Mouse (Mus musculus): Measurements from ENCODE around the gene Dact3. TPM values are rescaled to one million over a fixed set of nuclear protein-coding genes. Genes with fewer than 3 reads are reported as not detected.
A peak's percentile ranks its signal among the peaks of the same experiment; 100 is the strongest.

The Dact3 gene
- polyA plus RNA-seq, 1 experiment, result 19.2 TPM

DNA sequence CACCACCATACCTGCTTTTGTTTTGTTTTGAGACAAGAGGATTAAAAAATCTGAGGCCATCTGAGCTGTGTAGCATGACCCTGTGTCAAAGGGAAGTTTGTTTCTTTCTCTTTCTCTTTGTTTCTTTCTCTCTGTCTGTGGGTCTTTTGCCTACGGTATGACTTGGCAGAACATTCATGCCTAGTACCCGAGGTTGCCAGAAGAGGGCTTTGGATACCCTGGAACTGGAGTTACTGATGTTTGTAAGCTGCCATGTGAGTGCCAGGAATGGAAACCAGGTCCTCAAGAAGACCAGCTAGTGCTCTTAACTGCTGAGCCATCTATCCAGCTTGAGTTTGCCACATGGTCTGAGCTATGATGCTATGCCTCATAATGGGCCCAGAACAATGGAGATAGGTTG lies 53.2 kb downstream of the Dact3 start:
- Histone ChIP-seq H3K9me3 (replicated peaks; ENCODE audit: control insufficient read depth, insufficient read depth, low read length, poor library complexity, severe bottlenecking) (no peaks in the 10 kb centered on the region), H3K4me1 (ENCODE audit: control insufficient read depth, insufficient read depth, low read length) (no peaks in the 10 kb centered on the region), H3K27ac (ENCODE audit: insufficient read depth, low read length) (no peak overlapping the region), H3K9ac (ENCODE audit: low read depth, poor library complexity, severe bottlenecking) (no peak overlapping the region), H3K36me3 (ENCODE audit: control insufficient read depth, insufficient read depth, low read length, poor library complexity, severe bottlenecking) (no peaks in the 10 kb centered on the region), H3K27me3 (ENCODE audit: control insufficient read depth, insufficient read depth, low read length, poor library complexity, severe bottlenecking) (no peaks in the 10 kb centered on the region), H3K4me3 (ENCODE audit: low read depth, low read length) (no peak overlapping the region)
- TF ChIP-seq CTCF (IDR thresholded peaks at IDR 0.05; ENCODE audit: low read depth, low read length) (no peak), EP300 (IDR thresholded peaks at IDR 0.05; ENCODE audit: insufficient read depth, low read depth, low read length) (no peak), POLR2A (IDR thresholded peaks at IDR 0.05; ENCODE audit: insufficient read depth, low read length) (no peak)

DNA sequence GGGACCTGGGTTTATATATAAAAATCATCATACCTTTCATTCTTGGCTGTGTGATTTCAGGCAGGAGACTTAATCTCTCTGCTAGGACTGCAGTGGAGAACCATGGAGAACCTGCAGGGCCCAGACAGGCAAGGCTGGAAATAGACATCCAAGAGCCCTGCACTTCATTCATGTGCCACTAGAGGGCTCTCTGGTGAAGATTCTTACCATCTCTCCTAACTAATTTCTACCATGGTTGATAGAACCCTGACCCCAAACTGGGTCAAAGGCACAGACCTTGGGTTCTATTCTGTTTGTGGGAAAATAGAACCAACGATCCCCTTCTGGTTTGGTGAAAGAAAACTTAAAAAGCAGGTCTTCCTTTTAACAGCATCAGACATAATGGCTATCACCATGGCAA lies 55.7 kb downstream of the Dact3 start:
- no peak for TF ChIP-seq POLR2A (IDR thresholded peaks at IDR 0.05; ENCODE audit: insufficient read depth, low read length)
- peak; percentile 48 for TF ChIP-seq CTCF (IDR thresholded peaks at IDR 0.05; ENCODE audit: low read depth, low read length)
- TF ChIP-seq EP300 (IDR thresholded peaks at IDR 0.05; ENCODE audit: insufficient read depth, low read depth, low read length), result no peak
- Histone ChIP-seq H3K27ac (ENCODE audit: insufficient read depth, low read length) (no peak overlapping the region), H3K27me3 (ENCODE audit: control insufficient read depth, insufficient read depth, low read length, poor library complexity, severe bottlenecking) (no peaks in the 10 kb centered on the region), H3K4me3 (ENCODE audit: low read depth, low read length) (no peak overlapping the region), H3K9me3 (replicated peaks; ENCODE audit: control insufficient read depth, insufficient read depth, low read length, poor library complexity, severe bottlenecking) (no peaks in the 10 kb centered on the region), H3K9ac (ENCODE audit: low read depth, poor library complexity, severe bottlenecking) (no peak overlapping the region), H3K4me1 (ENCODE audit: control insufficient read depth, insufficient read depth, low read length) (no peaks in the 10 kb centered on the region), H3K36me3 (ENCODE audit: control insufficient read depth, insufficient read depth, low read length, poor library complexity, severe bottlenecking) (no peaks in the 10 kb centered on the region)

DNA sequence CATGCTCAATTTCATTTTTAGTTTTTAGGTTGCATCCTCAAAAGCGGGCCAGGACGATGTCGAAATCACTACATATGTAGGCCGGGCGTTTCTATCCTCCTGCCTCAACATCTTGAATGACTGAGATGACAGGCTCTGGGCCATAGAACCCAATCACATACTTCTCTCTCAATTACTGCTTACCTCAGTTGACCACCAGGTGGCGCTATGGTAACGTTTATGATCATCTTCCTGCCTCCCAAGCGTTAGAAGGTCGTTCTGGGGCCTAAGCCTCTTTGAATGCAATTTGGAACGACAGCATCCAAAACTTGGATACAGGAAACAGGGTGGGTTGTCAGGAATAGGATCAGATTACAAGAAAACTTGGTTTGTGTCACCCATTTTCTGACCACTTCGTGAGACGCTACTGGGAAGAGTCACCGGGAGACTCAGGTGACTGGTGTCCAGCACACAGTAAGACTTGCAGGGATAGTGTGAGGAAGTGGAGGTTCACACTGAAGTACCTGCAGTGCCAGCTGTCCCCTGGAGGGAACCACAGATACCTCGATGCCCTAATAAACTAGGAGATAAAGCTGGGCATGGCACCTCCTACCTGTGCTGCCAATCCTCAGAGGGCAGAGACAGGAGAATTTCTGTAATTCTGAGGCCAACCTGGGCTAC lies 57.0 kb downstream of the Dact3 start:
- no peak overlapping the region for H3K4me3 ChIP-seq (ENCODE audit: low read depth, low read length)
- H3K4me1 ChIP-seq (ENCODE audit: control insufficient read depth, insufficient read depth, low read length), result no peaks in the 10 kb centered on the region
- no peaks in the 10 kb centered on the region for H3K9me3 ChIP-seq (replicated peaks; ENCODE audit: control insufficient read depth, insufficient read depth, low read length, poor library complexity, severe bottlenecking)
- H3K36me3 ChIP-seq (ENCODE audit: control insufficient read depth, insufficient read depth, low read length, poor library complexity, severe bottlenecking), result no peaks in the 10 kb centered on the region
- H3K27me3 ChIP-seq (ENCODE audit: control insufficient read depth, insufficient read depth, low read length, poor library complexity, severe bottlenecking), result no peaks in the 10 kb centered on the region
- H3K27ac ChIP-seq (ENCODE audit: insufficient read depth, low read length), result no peak overlapping the region
- peak; percentile 38 for TF ChIP-seq CTCF (IDR thresholded peaks at IDR 0.05; ENCODE audit: low read depth, low read length)
- TF ChIP-seq EP300 (IDR thresholded peaks at IDR 0.05; ENCODE audit: insufficient read depth, low read depth, low read length), result no peak
- no peak overlapping the region for H3K9ac ChIP-seq (ENCODE audit: low read depth, poor library complexity, severe bottlenecking)

DNA sequence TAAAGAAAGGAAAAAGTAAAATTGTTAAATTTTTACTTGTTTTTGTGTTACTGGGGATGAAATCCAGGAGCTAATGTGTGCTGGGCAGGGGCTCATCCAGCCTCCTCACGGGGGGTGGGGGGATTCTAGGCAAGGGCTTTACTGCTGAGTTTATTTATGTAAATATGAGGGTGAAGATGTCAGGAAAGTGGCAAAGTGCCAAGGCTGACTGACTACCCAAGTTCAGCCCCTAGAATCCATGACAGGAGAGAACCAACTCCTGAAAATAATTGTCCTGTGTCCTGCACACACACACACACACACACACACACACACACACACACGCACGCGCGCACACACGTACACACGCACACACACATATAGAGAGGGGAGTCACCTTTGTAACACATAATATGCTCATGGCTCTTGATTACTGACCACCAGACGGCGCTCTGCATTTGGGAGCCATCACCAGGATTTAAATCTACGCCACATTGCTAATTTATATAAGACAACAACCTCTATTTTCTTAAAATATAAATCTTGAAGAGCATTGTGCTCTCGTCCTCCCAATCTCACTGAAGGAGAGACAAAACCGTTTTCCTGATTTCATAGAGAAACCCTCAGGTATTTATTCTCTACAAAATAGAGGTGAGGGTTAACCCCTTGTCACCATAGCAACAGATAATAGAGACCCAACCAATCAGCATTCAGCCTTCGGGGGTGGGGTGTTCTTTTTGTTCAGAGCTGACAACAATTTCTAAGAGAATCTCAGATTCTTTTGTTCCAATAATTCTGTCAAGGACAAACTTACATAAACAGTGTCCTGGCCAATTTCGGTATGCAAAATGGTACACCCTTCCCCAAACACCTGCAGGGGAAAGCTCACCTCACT lies 57.8 kb downstream of the Dact3 start:
- no peak overlapping the region for H3K9ac ChIP-seq (ENCODE audit: low read depth, poor library complexity, severe bottlenecking)
- TF ChIP-seq EP300 (IDR thresholded peaks at IDR 0.05; ENCODE audit: insufficient read depth, low read depth, low read length), result no peak
- peak; percentile 22 for TF ChIP-seq CTCF (IDR thresholded peaks at IDR 0.05; ENCODE audit: low read depth, low read length)
- TF ChIP-seq POLR2A (IDR thresholded peaks at IDR 0.05; ENCODE audit: insufficient read depth, low read length), result no peak
- no peaks in the 10 kb centered on the region for H3K36me3 ChIP-seq (ENCODE audit: control insufficient read depth, insufficient read depth, low read length, poor library complexity, severe bottlenecking)
- no peak overlapping the region for H3K27ac ChIP-seq (ENCODE audit: insufficient read depth, low read length)
- H3K4me3 ChIP-seq (ENCODE audit: low read depth, low read length), result no peak overlapping the region
- H3K27me3 ChIP-seq (ENCODE audit: control insufficient read depth, insufficient read depth, low read length, poor library complexity, severe bottlenecking), result no peaks in the 10 kb centered on the region
- no peaks in the 10 kb centered on the region for H3K4me1 ChIP-seq (ENCODE audit: control insufficient read depth, insufficient read depth, low read length)
- H3K9me3 ChIP-seq (replicated peaks; ENCODE audit: control insufficient read depth, insufficient read depth, low read length, poor library complexity, severe bottlenecking), result no peaks in the 10 kb centered on the region

Other genes starting within 250 kb of the Dact3 start
- gene Ceacam15, start 199.6 kb upstream of the Dact3 start, polyA plus RNA-seq (2011; ENCODE audit: insufficient read depth, insufficient read length, low read depth, missing spikeins), result not detected in 2 replicates
- gene Ceacam9, start 153.4 kb upstream of the Dact3 start, polyA plus RNA-seq (2011; ENCODE audit: insufficient read depth, insufficient read length, low read depth, missing spikeins), result not detected in 2 replicates
- 88.3 and 91.5 TPM in 2 replicates for gene Ap2s1, start 136.9 kb upstream of the Dact3 start, polyA plus RNA-seq (2011; ENCODE audit: insufficient read depth, insufficient read length, low read depth, missing spikeins)
- gene Slc1a5, start 94.0 kb upstream of the Dact3 start, polyA plus RNA-seq (2011; ENCODE audit: insufficient read depth, insufficient read length, low read depth, missing spikeins), result 101 and 108 TPM in 2 replicates
- 53.5 and 55.5 TPM in 2 replicates for gene Strn4, start 59.4 kb upstream of the Dact3 start, polyA plus RNA-seq (2011; ENCODE audit: insufficient read depth, insufficient read length, low read depth, missing spikeins)
- gene Fkrp, start 58.6 kb upstream of the Dact3 start, polyA plus RNA-seq (2011; ENCODE audit: insufficient read depth, insufficient read length, low read depth, missing spikeins), result 14.7 and 17.4 TPM in 2 replicates
- 18.4 and 18.5 TPM in 2 replicates for gene Prkd2, start 32.4 kb upstream of the Dact3 start, polyA plus RNA-seq (2011; ENCODE audit: insufficient read depth, insufficient read length, low read depth, missing spikeins)
- 4.5 and 4.6 TPM in 2 replicates for gene Gng8, start 16.5 kb downstream of the Dact3 start, polyA plus RNA-seq (2011; ENCODE audit: insufficient read depth, insufficient read length, low read depth, missing spikeins)
- gene Ptgir, start 31.2 kb downstream of the Dact3 start, polyA plus RNA-seq (2011; ENCODE audit: insufficient read depth, insufficient read length, low read depth, missing spikeins), result not detected in 2 replicates
- gene Calm3, start 48.8 kb downstream of the Dact3 start, polyA plus RNA-seq (2011; ENCODE audit: insufficient read depth, insufficient read length, low read depth, missing spikeins), result 358 and 368 TPM in 2 replicates
- gene Pnmal2, start 69.4 kb downstream of the Dact3 start, polyA plus RNA-seq (2011; ENCODE audit: insufficient read depth, insufficient read length, low read depth, missing spikeins), result 1.5 and 1.6 TPM in 2 replicates
- not detected in 2 replicates for gene Pnmal1, start 84.4 kb downstream of the Dact3 start, polyA plus RNA-seq (2011; ENCODE audit: insufficient read depth, insufficient read length, low read depth, missing spikeins)
- 1.1 and 1.2 TPM in 2 replicates for gene Gm42372, start 107.8 kb downstream of the Dact3 start, polyA plus RNA-seq (2011; ENCODE audit: insufficient read depth, insufficient read length, low read depth, missing spikeins)
- gene Ccdc8, start 117.4 kb downstream of the Dact3 start, polyA plus RNA-seq (2011; ENCODE audit: insufficient read depth, insufficient read length, low read depth, missing spikeins), result 4.2 and 4.4 TPM in 2 replicates
- gene Ppp5c, start 152.6 kb downstream of the Dact3 start, polyA plus RNA-seq (2011; ENCODE audit: insufficient read depth, insufficient read length, low read depth, missing spikeins), result 106 and 107 TPM in 2 replicates
- 11.9 and 14.0 TPM in 2 replicates for gene Hif3a, start 187.1 kb downstream of the Dact3 start, polyA plus RNA-seq (2011; ENCODE audit: insufficient read depth, insufficient read length, low read depth, missing spikeins)
- gene Psg16, start 198.7 kb downstream of the Dact3 start, polyA plus RNA-seq (2011; ENCODE audit: insufficient read depth, insufficient read length, low read depth, missing spikeins), result 0.29 and 3.3 TPM in 2 replicates